Mouse (Mus musculus): ENCODE measurements around the gene Maml2. TPM values are rescaled to one million over a fixed set of nuclear protein-coding genes. Genes with fewer than 3 reads are reported as not detected.
A peak's percentile ranks its signal among the peaks of the same experiment; 100 is the strongest.

Maml2 gene
- polyA plus RNA-seq, 1 experiment, result 12.3 TPM

DNA sequence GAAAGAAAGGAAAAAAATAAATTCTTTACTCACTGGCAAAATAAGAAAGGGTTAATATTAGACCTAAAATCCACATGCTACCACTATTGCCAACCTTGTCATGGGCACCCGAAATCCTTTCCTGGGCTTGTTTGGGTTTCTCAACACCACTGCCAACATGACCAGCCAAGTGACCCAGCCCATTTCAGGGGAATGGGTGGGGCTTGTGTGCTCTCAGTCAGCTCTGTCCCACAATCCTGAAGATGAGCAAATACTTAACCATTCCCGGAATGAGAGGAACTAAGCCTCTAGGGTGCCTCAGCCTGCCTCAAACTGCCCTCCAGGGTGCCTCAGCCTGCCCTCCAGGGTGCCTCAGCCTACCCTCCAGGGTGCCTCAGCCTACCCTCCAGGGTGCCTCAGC lies 371.0 kb downstream of the Maml2 start:
- Histone ChIP-seq H3K4me3 (replicated peaks; ENCODE audit: insufficient read depth, low read depth, low read length) (no peak overlapping the region), H3K4me1 (ENCODE audit: control insufficient read depth, insufficient read depth, low read length) (peaks cover 16% of the 10 kb centered on the region), H3K27ac (ENCODE audit: insufficient read depth, low read length) (no peak overlapping the region), H3K27me3 (ENCODE audit: control insufficient read depth, insufficient read depth, low read length) (no peaks in the 10 kb centered on the region)
- TF ChIP-seq POLR2A (IDR thresholded peaks at IDR 0.05; ENCODE audit: borderline replicate concordance, insufficient read depth, low read length) (no peak), CTCF (IDR thresholded peaks at IDR 0.05; ENCODE audit: borderline replicate concordance, insufficient read depth, low read depth, low read length) (no peak)
- WGBS, result 49% methylated on average over 2 of the region's 2 CpGs
- DNase-seq, result no peak

DNA sequence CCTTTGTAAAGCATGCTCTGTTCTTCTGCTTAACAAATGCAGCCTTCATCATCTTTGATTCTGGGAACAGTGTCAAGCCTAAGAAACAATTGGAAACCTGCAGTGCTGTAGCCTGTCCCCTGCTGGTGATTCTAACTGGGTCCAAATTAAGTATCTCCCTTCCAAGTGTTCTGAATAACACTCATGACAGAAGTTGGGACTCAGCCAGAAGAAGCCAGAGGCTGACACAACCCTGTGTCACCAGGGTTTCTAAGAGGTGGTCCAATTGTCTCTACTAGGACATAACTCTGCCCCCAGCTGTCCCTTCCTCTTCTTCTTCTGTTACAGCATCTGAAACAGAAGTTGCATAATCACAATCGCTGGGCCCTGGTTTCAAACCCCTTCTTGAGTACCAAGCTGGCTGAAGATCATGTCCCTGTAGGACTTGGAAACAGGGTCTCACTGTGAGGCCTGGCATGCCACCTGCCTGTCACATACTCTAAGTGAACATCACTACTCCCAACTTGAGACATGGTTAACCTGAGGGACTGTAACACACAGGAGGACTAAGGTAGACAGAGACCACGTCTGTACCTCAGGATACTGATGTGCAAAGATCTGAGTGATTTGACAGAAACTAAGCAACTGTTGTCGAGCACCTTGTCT lies 373.5 kb downstream of the Maml2 start:
- no peak for TF ChIP-seq POLR2A (IDR thresholded peaks at IDR 0.05; ENCODE audit: borderline replicate concordance, insufficient read depth, low read length)
- peak; percentile 29; the same call in 1 of the 2 replicates for TF ChIP-seq CTCF (IDR thresholded peaks at IDR 0.05; ENCODE audit: borderline replicate concordance, insufficient read depth, low read depth, low read length)
- H3K4me1 ChIP-seq (ENCODE audit: control insufficient read depth, insufficient read depth, low read length), result peaks cover 16% of the 10 kb centered on the region
- H3K27me3 ChIP-seq (ENCODE audit: control insufficient read depth, insufficient read depth, low read length), result no peaks in the 10 kb centered on the region
- 47% methylated on average over 3 of the region's 3 CpGs for WGBS
- H3K4me3 ChIP-seq (replicated peaks; ENCODE audit: insufficient read depth, low read depth, low read length), result no peak overlapping the region
- peak overlapping the region; percentile 36 for H3K27ac ChIP-seq (ENCODE audit: insufficient read depth, low read length)
- DNase-seq, result peak; percentile 65 to 88

DNA sequence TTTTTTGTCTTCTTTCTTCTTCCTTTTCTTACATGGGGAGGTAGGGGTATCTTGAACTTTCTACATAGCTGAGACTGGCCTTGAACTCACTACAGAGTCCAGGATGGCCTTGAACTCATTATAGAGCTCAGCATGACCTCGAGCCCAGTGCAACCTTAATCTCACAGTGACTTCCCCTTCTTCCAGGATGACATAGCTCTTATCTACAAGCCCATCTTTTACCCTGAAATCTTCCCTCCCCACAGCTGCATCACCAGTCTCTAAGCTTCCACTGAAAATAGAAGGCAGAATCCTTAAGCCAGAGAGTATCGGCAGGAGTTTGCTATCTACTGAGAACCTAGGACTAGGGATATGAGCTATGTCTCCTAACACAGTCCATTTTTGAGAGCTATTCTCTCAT lies 375.5 kb downstream of the Maml2 start:
- no peak overlapping the region for H3K27ac ChIP-seq (ENCODE audit: insufficient read depth, low read length)

DNA sequence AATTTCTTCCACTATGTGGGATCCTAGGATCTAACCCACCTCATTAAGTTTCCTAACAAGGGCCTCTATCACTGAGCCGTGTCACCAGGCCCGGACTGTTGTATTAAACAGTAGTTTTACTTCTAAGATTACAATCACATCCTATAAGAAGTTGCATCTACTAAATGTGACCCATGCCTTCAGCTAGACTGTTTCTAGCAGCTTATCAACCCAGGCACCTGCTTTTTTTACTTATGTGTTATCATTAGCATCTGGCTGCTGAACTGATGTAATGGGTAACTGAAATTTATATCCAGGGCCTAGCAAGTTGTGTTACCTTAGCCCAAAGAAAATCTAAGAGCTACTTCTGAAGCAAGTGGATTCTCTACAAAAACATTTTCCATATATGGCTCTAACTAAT lies 380.3 kb downstream of the Maml2 start:
- no peak for TF ChIP-seq POLR2A (IDR thresholded peaks at IDR 0.05; ENCODE audit: borderline replicate concordance, insufficient read depth, low read length)
- TF ChIP-seq CTCF (IDR thresholded peaks at IDR 0.05; ENCODE audit: borderline replicate concordance, insufficient read depth, low read depth, low read length), result no peak
- no peak for DNase-seq
- peaks cover 4% of the 10 kb centered on the region; the same call in 1 of the 2 replicates for H3K4me1 ChIP-seq (ENCODE audit: control insufficient read depth, insufficient read depth, low read length)

More for the DNA sequence above, 375.5 kb downstream of the Maml2 start:
- TF ChIP-seq POLR2A (IDR thresholded peaks at IDR 0.05; ENCODE audit: borderline replicate concordance, insufficient read depth, low read length), result no peak
- no peak for TF ChIP-seq CTCF (IDR thresholded peaks at IDR 0.05; ENCODE audit: borderline replicate concordance, insufficient read depth, low read depth, low read length)
- DNase-seq, result no peak
- peaks cover 20% of the 10 kb centered on the region for H3K4me1 ChIP-seq (ENCODE audit: control insufficient read depth, insufficient read depth, low read length)
- no peak overlapping the region for H3K4me3 ChIP-seq (replicated peaks; ENCODE audit: insufficient read depth, low read depth, low read length)
- H3K27me3 ChIP-seq (ENCODE audit: control insufficient read depth, insufficient read depth, low read length), result no peaks in the 10 kb centered on the region
- 92% methylated on average over 2 of the region's 2 CpGs for WGBS

DNA sequence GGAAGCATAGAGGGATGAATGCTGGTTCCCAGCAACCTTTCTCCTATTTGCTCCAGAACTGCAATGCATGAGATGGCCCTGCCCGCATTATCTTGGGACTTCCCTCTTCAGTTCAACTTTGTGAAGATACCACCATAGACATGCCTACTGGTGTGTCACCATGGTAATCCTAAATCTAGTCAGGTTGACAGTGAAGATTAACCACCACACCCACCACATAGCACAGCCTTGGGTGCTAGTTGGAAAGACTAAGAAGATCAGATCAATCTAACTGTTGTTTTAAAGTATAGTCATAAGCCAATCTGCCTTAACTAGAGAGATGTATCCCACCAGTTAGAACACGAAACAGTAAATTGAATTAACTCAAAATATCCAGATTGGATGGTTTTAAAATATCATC lies 381.9 kb downstream of the Maml2 start:
- Histone ChIP-seq H3K4me1 (ENCODE audit: control insufficient read depth, insufficient read depth, low read length) (peaks cover 4% of the 10 kb centered on the region; the same call in 1 of the 2 replicates), H3K27ac (ENCODE audit: insufficient read depth, low read length) (no peak overlapping the region), H3K27me3 (ENCODE audit: control insufficient read depth, insufficient read depth, low read length) (no peaks in the 10 kb centered on the region), H3K4me3 (replicated peaks; ENCODE audit: insufficient read depth, low read depth, low read length) (no peak overlapping the region)
- DNase-seq, result no peak
- WGBS, result 98% methylated on average over 2 of the region's 2 CpGs
- TF ChIP-seq POLR2A (IDR thresholded peaks at IDR 0.05; ENCODE audit: borderline replicate concordance, insufficient read depth, low read length), result no peak

More for the DNA sequence above, 380.3 kb downstream of the Maml2 start:
- no peaks in the 10 kb centered on the region for H3K27me3 ChIP-seq (ENCODE audit: control insufficient read depth, insufficient read depth, low read length)
- no peak overlapping the region for H3K27ac ChIP-seq (ENCODE audit: insufficient read depth, low read length)
- no peak overlapping the region for H3K4me3 ChIP-seq (replicated peaks; ENCODE audit: insufficient read depth, low read depth, low read length)
- 97% methylated on average over 2 of the region's 2 CpGs for WGBS

DNA sequence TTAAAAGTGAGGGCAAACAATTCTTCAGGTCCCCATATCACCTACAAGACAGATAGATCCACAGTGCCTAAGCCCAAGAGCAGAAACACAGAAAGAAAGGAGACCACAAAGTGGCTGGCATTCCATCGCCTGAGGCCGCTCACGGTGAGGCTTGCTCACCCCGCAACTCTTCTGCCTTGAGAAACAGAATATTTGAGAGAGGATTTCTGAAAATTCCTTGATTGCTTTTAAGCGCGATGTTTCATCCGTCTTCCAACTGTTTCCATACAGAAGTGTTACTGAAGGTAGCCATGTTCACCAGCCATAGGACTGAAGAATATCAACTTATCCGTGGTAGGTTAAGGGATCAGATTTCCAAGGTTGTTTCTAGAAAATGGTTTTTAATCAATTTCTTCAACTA lies 383.4 kb downstream of the Maml2 start:
- 69% methylated on average over 8 of the region's 8 CpGs for WGBS
- Histone ChIP-seq H3K4me1 (ENCODE audit: control insufficient read depth, insufficient read depth, low read length) (peaks cover 4% of the 10 kb centered on the region; the same call in 1 of the 2 replicates), H3K27me3 (ENCODE audit: control insufficient read depth, insufficient read depth, low read length) (no peaks in the 10 kb centered on the region), H3K27ac (ENCODE audit: insufficient read depth, low read length) (no peak overlapping the region), H3K4me3 (replicated peaks; ENCODE audit: insufficient read depth, low read depth, low read length) (no peak overlapping the region)
- TF ChIP-seq CTCF (IDR thresholded peaks at IDR 0.05; ENCODE audit: borderline replicate concordance, insufficient read depth, low read depth, low read length) (no peak), POLR2A (IDR thresholded peaks at IDR 0.05; ENCODE audit: borderline replicate concordance, insufficient read depth, low read length) (no peak)
- DNase-seq, result no peak

DNA sequence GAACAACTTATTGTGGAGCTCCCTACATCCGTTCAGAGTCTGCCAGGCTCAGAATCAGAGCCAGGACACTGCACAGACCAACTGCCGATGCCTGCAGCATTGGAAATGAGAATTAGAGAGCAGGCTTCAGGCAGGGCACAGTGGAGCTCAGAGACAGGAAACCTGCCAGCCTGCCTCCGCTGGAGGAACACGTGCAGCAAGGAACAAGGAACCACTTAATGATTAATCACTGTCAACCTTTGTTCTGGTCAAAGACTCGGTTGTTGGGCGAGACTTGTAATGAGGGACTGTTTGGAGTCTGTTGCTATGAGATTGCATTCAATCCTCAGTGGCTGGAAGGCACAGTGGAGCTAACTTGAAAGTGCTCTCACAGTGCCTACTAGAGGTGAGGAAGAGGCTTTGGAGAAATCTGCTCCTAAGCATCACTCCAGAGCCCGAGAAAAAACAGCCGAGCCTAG lies 383.9 kb downstream of the Maml2 start:
- WGBS, result 3% methylated on average over 8 of the region's 8 CpGs
- Histone ChIP-seq H3K4me1 (ENCODE audit: control insufficient read depth, insufficient read depth, low read length) (peaks cover 2% of the 10 kb centered on the region; the same call in 1 of the 2 replicates), H3K27me3 (ENCODE audit: control insufficient read depth, insufficient read depth, low read length) (no peaks in the 10 kb centered on the region), H3K27ac (ENCODE audit: insufficient read depth, low read length) (0 out of 2 replicates have a peak overlapping the region, but pooled peaks have one; percentile 1), H3K4me3 (replicated peaks; ENCODE audit: insufficient read depth, low read depth, low read length) (peak overlapping the region; percentile 33)
- TF ChIP-seq POLR2A (IDR thresholded peaks at IDR 0.05; ENCODE audit: borderline replicate concordance, insufficient read depth, low read length) (no peak), CTCF (IDR thresholded peaks at IDR 0.05; ENCODE audit: borderline replicate concordance, insufficient read depth, low read depth, low read length) (peak; percentile 47; the same call in 1 of the 2 replicates)
- DNase-seq, result peak; percentile 59 to 70

DNA sequence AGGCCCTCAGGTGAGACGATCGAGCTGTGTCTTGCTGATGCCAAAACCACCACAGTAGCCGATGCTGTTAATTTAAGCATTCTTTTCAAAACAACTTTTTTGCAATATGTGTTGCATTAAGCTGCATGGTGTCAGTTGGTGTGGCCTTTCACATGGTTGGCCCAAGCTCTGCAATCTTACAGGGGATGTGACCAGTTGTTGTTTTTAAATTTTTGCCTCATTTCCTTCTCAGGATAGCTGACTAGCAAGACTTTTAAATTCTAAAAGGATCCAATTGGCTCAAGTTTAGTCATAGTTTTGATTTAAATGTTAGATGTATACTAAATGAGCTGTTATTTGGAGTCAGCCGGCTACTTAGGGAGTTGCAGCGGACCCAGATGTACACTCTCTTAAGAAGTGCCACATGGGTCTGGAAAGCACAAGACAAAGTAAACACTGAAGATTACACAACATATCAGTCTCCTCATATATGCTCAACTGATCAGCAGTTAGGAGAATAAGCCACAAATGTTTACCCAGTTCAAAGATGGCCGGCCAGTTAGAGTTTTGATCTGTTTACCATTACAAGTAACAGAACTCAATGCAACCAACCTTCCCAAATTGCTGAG lies 386.7 kb downstream of the Maml2 start:
- Histone ChIP-seq H3K4me1 (ENCODE audit: control insufficient read depth, insufficient read depth, low read length) (no peaks in the 10 kb centered on the region), H3K4me3 (replicated peaks; ENCODE audit: insufficient read depth, low read depth, low read length) (no peak overlapping the region), H3K27me3 (ENCODE audit: control insufficient read depth, insufficient read depth, low read length) (no peaks in the 10 kb centered on the region), H3K27ac (ENCODE audit: insufficient read depth, low read length) (no peak overlapping the region)
- WGBS, result 91% methylated on average over 6 of the region's 6 CpGs
- DNase-seq, result no peak
- no peak for TF ChIP-seq CTCF (IDR thresholded peaks at IDR 0.05; ENCODE audit: borderline replicate concordance, insufficient read depth, low read depth, low read length)
- TF ChIP-seq POLR2A (IDR thresholded peaks at IDR 0.05; ENCODE audit: borderline replicate concordance, insufficient read depth, low read length), result no peak
